Mouse (Mus musculus): ENCODE results near the gene D11Wsu47e.

DNA sequence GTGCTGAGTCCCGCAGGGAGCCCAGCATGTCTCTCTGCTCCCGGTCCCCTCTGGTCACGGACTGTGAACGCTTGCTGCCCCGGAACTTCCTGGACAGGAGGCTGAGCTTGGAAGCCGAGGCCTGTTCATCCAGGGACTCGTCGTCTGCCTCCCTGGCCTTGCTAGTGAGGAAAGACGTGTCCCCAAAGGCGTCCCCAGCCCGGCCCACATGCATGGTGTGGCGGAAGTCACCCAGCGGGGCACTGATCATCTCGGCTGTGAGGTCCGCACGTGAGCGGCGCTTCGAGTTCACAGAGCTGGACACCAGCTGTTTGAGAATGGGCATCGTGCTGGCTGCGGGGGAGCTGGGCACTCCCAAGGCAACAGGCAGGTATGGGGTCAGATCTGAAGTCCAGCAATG, 45.0 kb downstream of the D11Wsu47e start:
- no peak for TF ChIP-seq CTCF (IDR thresholded peaks at IDR 0.05; ENCODE audit: low read depth, low read length)
- no peak for TF ChIP-seq POLR2A (IDR thresholded peaks at IDR 0.05; ENCODE audit: borderline replicate concordance, low read depth, low read length)
